Mouse (Mus musculus): ENCODE results near the gene Kdm4a.

- TF ChIP-seq POLR2A (IDR thresholded peaks at IDR 0.05; ENCODE audit: low read depth, low read length) (no peak), CTCF (IDR thresholded peaks at IDR 0.05; ENCODE audit: extremely low read depth, insufficient read depth, insufficient read length, insufficient replicate concordance) (no peak)
Measured at GRCm38 (mm10) chr4:118135414-118135813, 44.4 kb downstream of the Kdm4a start.
